Mouse (Mus musculus) midbrain, postnatal 0 days (tissue): Measurements from ENCODE around the gene Gstp3. TPM values are rescaled to one million over a fixed set of nuclear protein-coding genes. Genes with fewer than 3 reads are reported as not detected.
"Not testable (repeated sequence)": the region's sequence is repeated elsewhere in the genome, so short reads cannot be mapped to it uniquely, and the experiment has no call there.

ENCODE experiments used
- ATAC-seq: fragments of 200-750 bp; cut with Nextera tagmentation; 2 replicates; pipeline ENCODE4 v1.8.0; 2017; ENCODE audit warnings: moderate number of reproducible peaks, mild to moderate bottlenecking, moderate TSS enrichment, moderate library complexity; ENCODE audit not compliant: low FRiP score
- DNase-seq: peaks from one replicate; pipeline ENCODE4 v3.0.0-alpha.2; 2015; ENCODE audit warnings: low spot score
- H3K27ac ChIP-seq: fragments of 300-500 bp; sonication (generic); 2 replicates; pipeline ENCODE4 v1.5.1; 2014; ENCODE audit warnings: low read depth, mild to moderate bottlenecking, low read length, mixed read lengths
- H3K27me3 ChIP-seq: fragments of 300-500 bp; sonication (generic); 2 replicates; pipeline ENCODE4 v1.6.1; 2014; ENCODE audit warnings: low read length, control low read depth, mixed read lengths; ENCODE audit not compliant: insufficient read depth
- H3K36me3 ChIP-seq: fragments of 300-500 bp; sonication (generic); 2 replicates; pipeline ENCODE4 v1.6.1; 2014; ENCODE audit warnings: low read length, control low read depth, mixed read lengths; ENCODE audit not compliant: insufficient read depth
- H3K4me1 ChIP-seq: fragments of 300-500 bp; sonication (generic); 2 replicates; pipeline ENCODE4 v1.6.1; 2014; ENCODE audit warnings: mild to moderate bottlenecking, control low read depth, antibody characterized with exemption, low read length, mixed read lengths; ENCODE audit not compliant: insufficient read depth
- H3K4me2 ChIP-seq: fragments of 300-500 bp; sonication (generic); 2 replicates; pipeline ENCODE4 v1.6.1; 2014; ENCODE audit warnings: low read depth, mild to moderate bottlenecking, low read length, mixed read lengths; ENCODE audit not compliant: poor library complexity, severe bottlenecking
- H3K4me3 ChIP-seq: fragments of 300-500 bp; sonication (generic); 2 replicates; pipeline ENCODE4 v1.5.1; 2014; ENCODE audit warnings: low read depth, mild to moderate bottlenecking, low read length, moderate library complexity
- H3K9ac ChIP-seq: fragments of 300-500 bp; sonication (generic); replicated peaks from 2 replicates; pipeline ENCODE4 v1.6.1; 2014; ENCODE audit warnings: mild to moderate bottlenecking, low read length, moderate library complexity, mixed read lengths; ENCODE audit not compliant: poor library complexity, severe bottlenecking
- H3K9me3 ChIP-seq: fragments of 300-500 bp; sonication (generic); 2 replicates; pipeline ENCODE4 v1.6.1; 2016; ENCODE audit warnings: low read length, control low read depth
- CTCF ChIP-seq: IDR thresholded peaks from 2 replicates; pipeline ENCODE4 v1.5.1; 2016; ENCODE audit warnings: antibody characterized with exemption, mild to moderate bottlenecking
- WGBS: fragments of 180-500 bp; shearing (Covaris S2); extraction: QIAGEN DNeasy Blood & Tissue Kit; methylation state at CpG from one replicate; pipeline ENCODE4 v1.1.7; 2014; 5-methylcytosine and 5-hydroxymethylcytosine counted together
- polyA plus RNA-seq: library from polyadenylated mRNA; unstranded; fragments of >200 nt; fragmentation: Nextera tagmentation; extraction: Ambion mirVana; gene quantifications from 2 replicates; pipeline ENCODE4 v1.2.1, GENCODE M21; 2015
- total RNA-seq: library from RNA; depleted of rRNA; stranded (reverse); fragments of >200 nt; gene quantifications from 2 replicates; pipeline ENCODE4 v1.2.3, GENCODE M21; 2014

The Gstp3 gene
- total and polyA plus RNA-seq, 2 experiments from 2014 or later: not detected

DNA sequence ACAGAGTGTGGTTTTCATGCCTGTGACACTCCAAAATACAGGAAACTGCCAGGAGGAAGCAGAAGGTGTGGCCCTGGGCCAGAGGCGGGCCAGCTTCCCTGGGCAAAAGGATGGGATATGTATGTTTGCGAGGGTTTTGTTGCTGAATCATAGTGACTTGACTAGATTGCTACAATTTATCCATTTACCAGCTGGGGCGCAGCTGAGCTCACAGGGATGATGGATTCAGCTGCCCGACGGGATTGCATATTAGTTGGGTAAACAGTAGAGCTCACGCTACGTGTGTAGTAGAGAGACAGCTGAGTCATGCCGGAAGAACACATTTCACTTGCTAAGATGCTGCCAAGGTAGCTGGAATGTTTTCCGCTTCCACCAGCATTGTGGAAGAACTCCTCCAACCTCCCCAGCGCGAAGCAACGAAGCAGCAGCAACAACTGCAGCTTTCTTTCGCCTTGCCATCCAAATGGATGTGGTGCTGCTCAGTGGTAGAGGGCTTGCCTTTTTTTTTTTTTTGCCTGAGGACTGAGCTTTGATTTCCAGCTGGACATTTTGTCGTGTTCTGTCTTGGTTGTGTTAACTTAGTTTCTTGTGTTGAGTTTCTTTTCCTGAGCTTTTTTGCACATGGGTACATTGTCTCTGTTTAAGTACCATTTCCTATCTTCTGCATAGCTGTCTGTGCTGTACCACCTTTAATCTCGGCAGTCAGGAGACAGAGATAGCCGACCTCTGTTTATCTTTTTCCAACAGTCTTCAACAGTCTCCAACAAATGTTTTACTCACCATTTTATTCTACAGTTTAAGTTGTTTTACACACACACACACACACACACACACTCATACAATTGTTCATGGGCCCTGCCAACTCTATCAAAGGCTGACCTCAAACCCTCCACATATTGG lies 13.2 kb downstream of the Gstp3 start, which contains the start of gene Gstp2:
Gene Gstp2, minus strand, starts transcription at position 58 of the 900 bp plus-strand sequence.
- H3K27me3 ChIP-seq: no peaks in the 10 kb centered on the region
- H3K4me1 ChIP-seq: no peaks in the 10 kb centered on the region
- peak; percentile 65 for TF ChIP-seq CTCF
- no peak within 1 kb of the TSS for H3K4me3 ChIP-seq
- no peaks in the 10 kb centered on the region for H3K9me3 ChIP-seq
- H3K27ac ChIP-seq: no peak within 1 kb of the TSS
- no peaks in the 10 kb centered on the region for H3K36me3 ChIP-seq
- H3K4me2 ChIP-seq: peak within 1 kb of the TSS; percentile 15; the same call in 1 of the 2 replicates
- 54% methylated on average over 16 of the region's 16 CpGs for WGBS
- ATAC-seq: peak; percentile 34; the same call in 1 of the 2 replicates
- peak; percentile 80 for DNase-seq
- H3K9ac ChIP-seq: no peak within 1 kb of the TSS

DNA sequence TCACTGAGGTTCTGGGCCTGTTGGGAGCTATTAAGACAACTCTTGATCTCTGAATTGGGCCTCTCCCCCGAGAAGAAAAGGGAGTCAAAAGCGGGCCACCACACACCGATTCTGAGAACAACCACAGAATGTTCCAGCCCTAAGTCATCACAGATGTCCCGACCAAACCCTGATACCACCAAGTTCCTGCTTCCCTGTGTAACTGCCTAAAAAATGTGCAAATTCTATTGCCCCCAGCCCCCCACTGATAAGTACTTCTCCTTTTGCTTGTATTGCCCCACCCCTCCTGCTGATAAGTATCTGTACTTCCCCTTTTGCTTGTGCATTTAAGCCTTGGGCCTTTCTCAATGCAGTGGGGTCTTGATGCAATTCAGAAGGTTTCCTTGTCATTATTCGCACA lies 15.3 kb downstream of the Gstp3 start:
- not testable (repeated sequence) for H3K9me3 ChIP-seq, DNase-seq, H3K4me1 ChIP-seq, ATAC-seq, H3K36me3 ChIP-seq, H3K9ac ChIP-seq, H3K4me2 ChIP-seq, H3K27me3 ChIP-seq, H3K4me3 ChIP-seq, H3K27ac ChIP-seq
- 89% methylated on average over 5 of the region's 5 CpGs for WGBS

DNA sequence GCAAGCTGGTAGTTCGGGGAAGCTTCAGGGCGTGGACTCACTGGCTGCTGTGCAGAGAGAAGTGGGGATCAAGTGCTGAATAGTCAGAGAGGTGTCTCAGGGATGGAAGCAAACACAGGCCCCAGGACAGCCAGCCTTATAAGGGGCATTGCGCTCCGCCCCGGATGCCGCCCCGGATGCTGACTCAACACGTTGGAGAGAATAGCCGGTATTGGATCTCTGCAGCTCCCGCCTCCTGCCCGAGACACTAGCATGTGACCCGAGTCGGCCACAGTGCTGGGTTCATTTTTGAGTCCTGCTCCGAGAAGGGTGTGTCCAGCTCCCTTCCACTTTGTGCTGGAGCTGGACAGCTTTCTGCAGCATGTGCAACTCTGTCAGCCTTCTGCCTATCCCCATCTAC lies 17.2 kb downstream of the Gstp3 start:
- 75% methylated on average over 14 of the region's 14 CpGs for WGBS
- H3K27me3 ChIP-seq: no peaks in the 10 kb centered on the region

DNA sequence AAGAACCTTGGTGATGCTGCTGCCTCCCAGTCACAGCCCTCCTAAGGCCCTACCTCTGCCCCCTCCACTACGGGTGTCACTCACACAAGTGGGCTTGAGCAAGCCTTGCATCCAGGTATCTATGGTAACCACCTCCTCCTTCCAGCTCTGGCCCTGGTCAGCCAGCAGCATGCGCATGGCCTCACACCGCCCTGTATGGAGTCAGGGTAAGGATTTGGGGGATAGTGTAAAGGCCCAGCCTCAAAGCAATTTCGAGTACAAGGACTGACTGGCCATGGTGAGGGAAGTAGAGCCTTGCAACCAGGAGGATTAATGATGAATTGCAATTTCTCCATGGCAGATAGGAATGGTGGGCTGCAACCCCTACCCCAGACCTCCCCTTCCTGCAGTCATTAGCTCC lies 17.9 kb downstream of the Gstp3 start:
- H3K27me3 ChIP-seq, H3K4me1 ChIP-seq, DNase-seq, H3K36me3 ChIP-seq, H3K27ac ChIP-seq, H3K4me2 ChIP-seq, H3K9me3 ChIP-seq, ATAC-seq, H3K4me3 ChIP-seq, H3K9ac ChIP-seq: not testable (repeated sequence)
- 76% methylated on average over 3 of the region's 4 CpGs for WGBS

More for the DNA sequence above, 17.2 kb downstream of the Gstp3 start:
- no peaks in the 10 kb centered on the region for H3K36me3 ChIP-seq
- no peak overlapping the region for H3K9ac ChIP-seq
- ATAC-seq (no peak), DNase-seq (no peak)
- H3K9me3 ChIP-seq: no peaks in the 10 kb centered on the region
- no peak for TF ChIP-seq CTCF
- 0 out of 2 replicates have a peak, but pooled peaks cover 4% of the 10 kb centered on the region for H3K4me1 ChIP-seq
- H3K4me2 ChIP-seq: no peak overlapping the region
- H3K4me3 ChIP-seq: no peak overlapping the region
- H3K27ac ChIP-seq: no peak overlapping the region

DNA sequence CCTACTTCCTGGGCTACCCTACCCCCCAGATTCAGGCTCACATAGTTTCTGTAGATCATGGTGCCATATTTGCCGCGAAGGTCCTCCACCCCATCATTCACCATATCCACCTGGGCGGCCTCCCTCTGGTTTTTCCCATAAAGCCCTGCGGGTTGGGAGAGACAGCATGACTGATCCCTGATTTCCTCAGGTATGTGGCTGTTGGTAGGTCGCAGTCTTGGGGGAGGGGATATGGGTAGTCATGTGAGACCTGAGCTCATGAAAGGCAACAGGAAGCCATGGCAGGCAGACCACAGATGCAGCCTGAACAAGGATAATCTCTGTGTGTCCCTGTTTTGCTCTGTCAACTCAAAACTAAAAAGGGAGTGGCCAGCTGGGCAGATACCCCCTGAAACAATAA lies 18.4 kb downstream of the Gstp3 start:
- WGBS: 78% methylated on average over 5 of the region's 5 CpGs
- H3K9ac ChIP-seq, H3K4me1 ChIP-seq, H3K9me3 ChIP-seq, ATAC-seq, DNase-seq, H3K4me3 ChIP-seq, H3K4me2 ChIP-seq, H3K36me3 ChIP-seq, H3K27ac ChIP-seq, H3K27me3 ChIP-seq: not testable (repeated sequence)

DNA sequence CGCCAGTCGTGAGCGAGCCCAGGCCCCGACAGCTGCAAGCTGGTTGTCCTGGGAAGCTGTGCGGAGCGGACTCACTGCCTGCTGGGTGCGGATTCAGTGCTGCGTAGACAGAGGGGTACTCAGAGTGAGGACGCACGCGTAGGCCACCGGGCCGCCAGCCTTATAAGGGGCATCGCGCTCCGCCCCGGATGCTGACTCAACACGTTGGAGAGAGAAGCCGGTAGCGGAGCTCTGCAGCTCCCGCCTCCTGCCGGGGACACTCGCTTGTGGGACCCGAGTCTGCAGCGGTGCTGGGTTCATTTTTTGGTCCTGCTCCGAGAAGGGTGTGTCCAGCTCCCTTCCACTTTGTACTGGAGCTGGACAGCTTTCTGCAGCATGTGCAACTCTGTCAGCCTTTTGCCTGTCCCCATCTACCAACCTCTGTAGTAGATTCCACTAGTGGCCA lies 21.6 kb downstream of the Gstp3 start, which contains the start of gene Gstp1:
Gene Gstp1, minus strand, starts transcription at position 198 of the 445 bp plus-strand sequence.
- ATAC-seq (peak; percentile 88), DNase-seq (peak; percentile 89)
- Histone ChIP-seq H3K9ac (peak within 1 kb of the TSS; percentile 55), H3K36me3 (peaks cover 2% of the 10 kb centered on the region; the same call in 1 of the 2 replicates), H3K27me3 (no peaks in the 10 kb centered on the region), H3K4me1 (peaks cover 4% of the 10 kb centered on the region; the same call in 1 of the 2 replicates), H3K27ac (peak within 1 kb of the TSS; percentile 73), H3K4me3 (peak within 1 kb of the TSS; percentile 50), H3K9me3 (no peaks in the 10 kb centered on the region), H3K4me2 (peak within 1 kb of the TSS; percentile 75)
- peak; percentile 50 for TF ChIP-seq CTCF
- 0% methylated on average over 24 of the region's 26 CpGs for WGBS

DNA sequence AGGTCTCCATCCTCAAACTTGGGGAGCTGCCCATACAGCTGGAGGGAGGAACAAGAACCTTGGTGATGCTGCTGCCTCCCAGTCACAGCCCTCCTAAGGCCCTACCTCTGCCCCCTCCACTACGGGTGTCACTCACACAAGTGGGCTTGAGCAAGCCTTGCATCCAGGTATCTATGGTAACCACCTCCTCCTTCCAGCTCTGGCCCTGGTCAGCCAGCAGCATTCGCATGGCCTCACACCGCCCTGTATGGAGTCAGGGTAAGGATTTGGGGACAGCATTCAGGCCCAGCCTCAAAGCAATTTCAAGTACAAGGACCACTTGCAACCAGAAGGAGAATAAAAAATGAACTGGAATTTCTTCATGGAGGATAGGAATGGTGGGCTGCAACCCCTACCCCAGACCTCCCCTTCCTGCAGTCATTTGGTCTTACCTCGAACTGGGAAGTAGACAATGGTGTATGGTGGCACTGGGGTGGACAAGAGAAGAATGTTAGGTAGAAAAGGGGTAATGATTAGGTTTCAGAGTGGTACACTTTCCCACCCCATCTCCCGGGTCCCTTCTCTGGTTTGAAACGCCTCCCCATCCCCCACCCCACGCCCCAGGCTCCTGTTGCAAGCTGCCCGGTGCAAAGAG lies 22.1 kb downstream of the Gstp3 start:
- Histone ChIP-seq H3K27ac (peak overlapping the region; percentile 73), H3K4me2 (peak overlapping the region; percentile 75), H3K4me3 (peak overlapping the region; percentile 50), H3K9ac (peak overlapping the region; percentile 55)
- not testable (repeated sequence) for H3K27me3 ChIP-seq, H3K4me1 ChIP-seq, H3K9me3 ChIP-seq, H3K36me3 ChIP-seq, DNase-seq
- 17% methylated on average over 7 of the region's 8 CpGs for WGBS
- peak; percentile 65 for ATAC-seq
